Mouse (Mus musculus) lung, postnatal 0 days (tissue): ENCODE results near the gene Ecsit. TPM values are rescaled to one million over a fixed set of nuclear protein-coding genes. Genes with fewer than 3 reads are reported as not detected.

ENCODE experiments used
- ATAC-seq: fragments of 200-750 bp; cut with Nextera tagmentation; 2 replicates; pipeline ENCODE4 v1.8.0; 2017; ENCODE audit warnings: moderate library complexity
- DNase-seq: peaks from one replicate; pipeline ENCODE4 v3.0.0-alpha.2; 2016; ENCODE audit warnings: low spot score
- H3K27ac ChIP-seq: fragments of 300-500 bp; sonication (generic); 2 replicates; pipeline ENCODE4 v1.5.1; 2014; ENCODE audit warnings: antibody characterized with exemption, mild to moderate bottlenecking, low read length, mixed read lengths
- H3K27me3 ChIP-seq: fragments of 300-500 bp; sonication (generic); replicated peaks from 2 replicates; pipeline ENCODE4 v1.6.1; 2014; ENCODE audit warnings: low read length, mixed read lengths; ENCODE audit not compliant: insufficient read depth
- H3K36me3 ChIP-seq: fragments of 300-500 bp; sonication (generic); 2 replicates; pipeline ENCODE4 v1.6.1; 2014; ENCODE audit warnings: low read length, mixed read lengths; ENCODE audit not compliant: insufficient read depth
- H3K4me1 ChIP-seq: fragments of 300-500 bp; sonication (generic); 2 replicates; pipeline ENCODE4 v1.6.1; 2014; ENCODE audit warnings: antibody characterized with exemption, low read depth, low read length, mixed read lengths; ENCODE audit not compliant: insufficient read depth
- H3K4me2 ChIP-seq: fragments of 300-500 bp; sonication (generic); replicated peaks from 2 replicates; pipeline ENCODE4 v1.6.1; 2014; ENCODE audit warnings: low read depth, mild to moderate bottlenecking, low read length, moderate library complexity, mixed read lengths
- H3K4me3 ChIP-seq: fragments of 300-500 bp; sonication (generic); 2 replicates; pipeline ENCODE4 v1.5.1; 2014; ENCODE audit warnings: low read depth, low read length
- H3K9ac ChIP-seq: fragments of 300-500 bp; sonication (generic); replicated peaks from 2 replicates; pipeline ENCODE4 v1.6.1; 2014; ENCODE audit warnings: low read depth, mild to moderate bottlenecking
- H3K9me3 ChIP-seq: fragments of 300-500 bp; sonication (generic); 2 replicates; pipeline ENCODE4 v1.6.1; 2016; ENCODE audit warnings: low read length, mixed read lengths
- CTCF ChIP-seq: IDR thresholded peaks from 2 replicates; pipeline ENCODE4 v1.5.1; 2016; ENCODE audit warnings: antibody characterized with exemption, mild to moderate bottlenecking
- EP300 ChIP-seq: IDR thresholded peaks from 2 replicates; pipeline ENCODE4 v1.6.1; 2016; ENCODE audit warnings: antibody characterized with exemption, mild to moderate bottlenecking, control low read depth
- WGBS: fragments of 180-500 bp; shearing (Covaris S2); extraction: QIAGEN DNeasy Blood & Tissue Kit; methylation state at CpG from one replicate; pipeline ENCODE4 v1.1.7; 2014; 5-methylcytosine and 5-hydroxymethylcytosine counted together
- microRNA-seq: library from miRNA; unstranded; fragments of <30 nt; microRNA quantifications from one replicate; pipeline ENCODE4, GENCODE M21; 2016
- polyA plus RNA-seq: library from polyadenylated mRNA; unstranded; fragments of >200 nt; fragmentation: Nextera tagmentation; extraction: Ambion mirVana; gene quantifications from 2 replicates; pipeline ENCODE4 v1.2.1, GENCODE M21; 2015

Gene Ecsit
- polyA plus RNA-seq, 1 experiment from 2014 or later: 21.9 TPM

DNA sequence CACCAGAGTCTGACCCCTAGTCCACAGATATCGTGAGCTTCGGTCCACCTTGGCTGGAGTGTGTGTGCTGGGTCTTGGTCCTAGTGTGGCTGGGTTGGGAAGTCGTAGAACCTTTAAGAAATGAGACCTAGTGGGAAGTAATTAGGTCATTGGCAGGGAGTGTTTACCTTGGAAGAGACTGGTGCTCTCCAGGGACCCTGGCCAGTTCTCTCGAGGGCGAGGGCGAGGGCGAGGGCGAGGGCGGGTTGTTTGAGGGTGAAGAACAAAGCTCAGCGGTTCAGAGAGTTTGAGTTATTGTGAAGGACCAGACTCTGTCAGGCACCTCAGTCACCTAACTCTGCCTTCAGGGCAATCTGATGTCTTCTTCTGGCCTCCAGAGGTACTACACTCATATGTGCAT is 47.4 kb downstream of the Ecsit start:
- DNase-seq (no peak), ATAC-seq (no peak)
- Histone ChIP-seq H3K4me3 (no peak overlapping the region), H3K9ac (no peak overlapping the region), H3K27me3 (no peaks in the 10 kb centered on the region), H3K4me1 (no peaks in the 10 kb centered on the region), H3K9me3 (no peaks in the 10 kb centered on the region), H3K27ac (no peak overlapping the region), H3K36me3 (no peaks in the 10 kb centered on the region), H3K4me2 (no peak overlapping the region)
- TF ChIP-seq CTCF: no peak
- TF ChIP-seq EP300: no peak
- 43% methylated on average over 10 of the region's 10 CpGs for WGBS

DNA sequence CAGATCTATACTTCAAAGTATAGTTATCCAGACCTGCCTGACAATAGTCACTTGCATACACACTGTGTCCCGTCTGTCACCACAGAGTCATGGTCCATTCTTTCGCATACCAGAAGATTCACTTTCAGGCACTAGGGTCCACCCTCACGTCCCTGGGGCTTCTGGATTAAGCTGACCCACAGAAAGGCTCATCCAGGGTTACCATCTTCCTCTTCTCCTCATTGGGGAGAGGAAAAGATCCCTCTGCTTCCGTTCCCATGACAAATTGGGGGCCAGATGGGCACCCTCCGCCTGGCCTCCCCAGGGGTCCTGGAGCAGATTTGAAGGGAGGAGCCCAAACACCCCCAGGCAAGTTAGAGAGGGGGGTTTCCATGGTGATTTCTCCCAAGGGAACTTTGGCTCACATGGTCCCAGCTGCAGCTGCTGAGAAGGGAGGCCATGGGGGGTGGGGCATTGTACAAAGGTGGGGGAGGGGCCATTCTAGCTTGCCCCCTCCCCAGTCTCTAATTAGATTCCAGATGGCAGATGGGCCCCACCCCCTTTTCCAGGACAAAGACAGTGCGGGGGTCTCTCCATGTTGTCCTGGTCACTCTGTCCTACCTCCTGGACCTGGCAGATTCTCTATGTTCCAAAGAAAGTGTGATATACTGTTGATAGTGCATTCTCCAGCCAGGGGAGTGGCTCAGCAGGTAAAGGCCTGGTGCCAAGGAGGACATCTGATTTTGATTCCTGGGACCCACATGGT is 49.8 kb downstream of the Ecsit start:
- DNase-seq: no peak
- Histone ChIP-seq H3K4me3 (no peak overlapping the region), H3K9ac (no peak overlapping the region), H3K27ac (no peak overlapping the region), H3K9me3 (no peaks in the 10 kb centered on the region), H3K36me3 (no peaks in the 10 kb centered on the region), H3K4me1 (no peaks in the 10 kb centered on the region), H3K27me3 (no peaks in the 10 kb centered on the region), H3K4me2 (no peak overlapping the region)
- ATAC-seq: no peak
- 57% methylated on average over 6 of the region's 6 CpGs for WGBS
- TF ChIP-seq CTCF: no peak
- no peak for TF ChIP-seq EP300

DNA sequence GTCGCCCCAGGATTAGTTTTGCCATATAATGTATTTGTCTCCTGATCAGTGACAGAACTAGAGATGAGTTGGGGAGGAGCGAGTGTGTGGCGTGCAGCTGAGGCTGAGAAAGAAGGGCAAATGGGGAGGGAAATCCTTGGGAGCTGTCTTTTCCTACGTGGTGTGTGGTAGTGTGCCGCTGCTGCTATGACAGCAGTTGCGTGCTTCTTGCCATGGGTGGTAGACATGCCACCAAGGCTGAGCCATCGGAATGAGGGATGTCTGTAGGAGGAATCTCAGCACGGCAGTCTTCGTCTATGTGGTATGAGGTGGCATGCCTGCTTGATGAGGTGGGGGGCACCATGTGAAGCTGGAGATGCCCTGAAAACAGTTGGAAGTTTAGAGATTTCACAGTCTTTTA is 54.9 kb downstream of the Ecsit start:
- Histone ChIP-seq H3K4me1 (no peaks in the 10 kb centered on the region), H3K27me3 (no peaks in the 10 kb centered on the region), H3K9me3 (no peaks in the 10 kb centered on the region), H3K36me3 (no peaks in the 10 kb centered on the region), H3K9ac (no peak overlapping the region), H3K4me2 (no peak overlapping the region), H3K4me3 (no peak overlapping the region), H3K27ac (no peak overlapping the region)
- DNase-seq: no peak
- 86% methylated on average over 9 of the region's 9 CpGs for WGBS
- no peak for TF ChIP-seq EP300
- no peak for TF ChIP-seq CTCF
- ATAC-seq: no peak

DNA sequence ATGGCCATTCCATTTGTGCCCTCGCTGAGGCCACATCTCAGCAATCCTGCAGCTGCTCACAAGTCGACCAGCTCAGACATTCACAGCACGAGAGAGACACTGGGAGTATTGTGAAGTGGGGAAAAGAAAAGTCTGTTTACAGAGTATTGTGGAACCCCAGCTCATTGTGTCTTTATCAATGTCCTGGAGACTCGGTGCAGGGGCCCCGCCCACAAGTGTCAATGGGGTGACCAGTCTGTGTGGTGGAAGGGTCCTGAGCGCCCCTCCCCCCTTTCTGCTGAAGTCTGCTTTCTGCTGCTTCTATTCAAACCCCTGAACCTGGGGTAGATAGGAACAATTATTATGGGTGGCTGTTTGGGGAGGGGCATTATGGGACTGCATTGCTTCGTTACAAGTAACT is 56.8 kb downstream of the Ecsit start:
- no peaks in the 10 kb centered on the region for H3K36me3 ChIP-seq
- H3K9ac ChIP-seq: no peak overlapping the region
- DNase-seq (no peak), ATAC-seq (no peak)
- 34% methylated on average over 7 of the region's 7 CpGs for WGBS
- H3K27me3 ChIP-seq: no peaks in the 10 kb centered on the region
- TF ChIP-seq CTCF: no peak
- no peak for TF ChIP-seq EP300
- H3K4me1 ChIP-seq: no peaks in the 10 kb centered on the region
- H3K4me3 ChIP-seq: no peak overlapping the region
- no peaks in the 10 kb centered on the region for H3K9me3 ChIP-seq
- no peak overlapping the region for H3K27ac ChIP-seq
- H3K4me2 ChIP-seq: no peak overlapping the region

DNA sequence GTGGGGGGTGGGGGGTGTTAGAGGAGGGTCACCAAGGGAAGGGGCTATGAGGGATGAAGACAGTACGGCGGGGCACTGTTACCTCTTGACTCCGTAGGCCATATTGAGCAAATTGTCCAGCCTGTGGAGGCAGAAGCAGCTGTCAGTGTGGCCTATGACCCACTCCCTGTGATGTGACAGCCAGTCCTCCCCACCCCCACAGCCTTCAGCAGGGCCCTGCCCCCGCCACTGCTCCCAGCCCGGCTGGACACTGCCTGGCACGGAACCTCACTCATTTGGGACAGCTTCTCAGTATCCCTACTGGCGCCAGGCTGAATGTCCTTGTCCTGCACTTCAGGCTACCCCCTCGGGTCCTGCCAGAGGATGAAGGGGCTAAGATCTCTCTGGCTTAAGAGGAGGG is 60.6 kb downstream of the Ecsit start:
- no peaks in the 10 kb centered on the region for H3K36me3 ChIP-seq
- DNase-seq (no peak), ATAC-seq (peak; percentile 47; the same call in 1 of the 2 replicates)
- no peak overlapping the region for H3K4me3 ChIP-seq
- no peak for TF ChIP-seq CTCF
- no peak for TF ChIP-seq EP300
- WGBS: 36% methylated on average over 8 of the region's 8 CpGs
- no peaks in the 10 kb centered on the region for H3K27me3 ChIP-seq
- H3K9ac ChIP-seq: no peak overlapping the region
- no peak overlapping the region for H3K27ac ChIP-seq
- no peaks in the 10 kb centered on the region for H3K4me1 ChIP-seq
- no peak overlapping the region for H3K4me2 ChIP-seq
- no peaks in the 10 kb centered on the region for H3K9me3 ChIP-seq

Small RNA genes lying within 50 kb of the gene (microRNA-seq; reads per million reads assigned to microRNA genes)
- not detected for gene Mir7084

Other genes with a start within 250 kb of the Ecsit start
- 6.2 and 7.4 TPM in 2 replicates for gene Angptl8, start 249.9 kb downstream of the Ecsit start, polyA plus RNA-seq
- gene Dock6, start 232.8 kb downstream of the Ecsit start, polyA plus RNA-seq: 35.8 and 43.2 TPM in 2 replicates
- 28.4 and 31.0 TPM in 2 replicates for gene Rab3d, start 167.2 kb downstream of the Ecsit start, polyA plus RNA-seq
- gene Ccdc159, start 158.0 kb downstream of the Ecsit start, polyA plus RNA-seq: 1.2 and 1.4 TPM in 2 replicates
- gene Tmem205, start 157.9 kb downstream of the Ecsit start, polyA plus RNA-seq: 106 and 107 TPM in 2 replicates
- gene Plppr2, start 148.4 kb downstream of the Ecsit start, polyA plus RNA-seq: 2.2 and 3.3 TPM in 2 replicates
- 5.7 and 5.8 TPM in 2 replicates for gene Swsap1, start 129.7 kb downstream of the Ecsit start, polyA plus RNA-seq
- 5.7 and 7.4 TPM in 2 replicates for gene Epor, start 121.9 kb downstream of the Ecsit start, polyA plus RNA-seq
- 6.0 and 6.4 TPM in 2 replicates for gene Rgl3, start 96.0 kb downstream of the Ecsit start, polyA plus RNA-seq
- 5.3 and 6.0 TPM in 2 replicates for gene Ccdc151, start 82.8 kb downstream of the Ecsit start, polyA plus RNA-seq
- 51.9 and 56.1 TPM in 2 replicates for gene Prkcsh, start 82.6 kb downstream of the Ecsit start, polyA plus RNA-seq
- gene Elavl3, start 33.4 kb downstream of the Ecsit start, polyA plus RNA-seq: 0.04 TPM in 1 of 2 replicates, not detected in the other
- gene Gm49318, start 14.2 kb downstream of the Ecsit start, polyA plus RNA-seq: not detected in 2 replicates
- gene Zfp653, start 14.1 kb downstream of the Ecsit start, polyA plus RNA-seq: 8.8 and 8.9 TPM in 2 replicates
- gene Cnn1, start 13.8 kb upstream of the Ecsit start, polyA plus RNA-seq: 43.7 and 64.8 TPM in 2 replicates
- gene Elof1, start 31.7 kb upstream of the Ecsit start, polyA plus RNA-seq: 188 and 191 TPM in 2 replicates
- gene Acp5, start 50.3 kb upstream of the Ecsit start, polyA plus RNA-seq: 8.9 and 9.1 TPM in 2 replicates
- 100 and 112 TPM in 2 replicates for gene Pigyl, start 71.4 kb upstream of the Ecsit start, polyA plus RNA-seq
- 0.49 and 1.0 TPM in 2 replicates for gene Zfp872, start 102.7 kb upstream of the Ecsit start, polyA plus RNA-seq
- gene Zfp809, start 140.3 kb upstream of the Ecsit start, polyA plus RNA-seq: 17.8 and 20.0 TPM in 2 replicates
- 0.84 and 0.97 TPM in 2 replicates for gene Zfp599, start 174.5 kb upstream of the Ecsit start, polyA plus RNA-seq
- 13.6 and 15.3 TPM in 2 replicates for gene Zfp810, start 222.2 kb upstream of the Ecsit start, polyA plus RNA-seq